Mouse (Mus musculus) CD4-positive, CD25-positive, alpha-beta regulatory T cell, adult 4 months (primary cell): ENCODE measurements around the gene Pgpep1l. TPM values are rescaled to one million over a fixed set of nuclear protein-coding genes. Genes with fewer than 3 reads are reported as not detected.

ENCODE experiments used
- ATAC-seq: one replicate; pipeline ENCODE4 v1.8.0; 2017
- polyA plus RNA-seq, 2 experiments: library from polyadenylated mRNA; unstranded; fragments of 100-300 nt; shearing (Covaris generic); gene quantifications; one replicate each; pipeline ENCODE4 v1.2.1; 2017

Pgpep1l gene
- polyA plus RNA-seq, 2 experiments from 2014 or later, result 6.2 to 6.6 TPM

DNA sequence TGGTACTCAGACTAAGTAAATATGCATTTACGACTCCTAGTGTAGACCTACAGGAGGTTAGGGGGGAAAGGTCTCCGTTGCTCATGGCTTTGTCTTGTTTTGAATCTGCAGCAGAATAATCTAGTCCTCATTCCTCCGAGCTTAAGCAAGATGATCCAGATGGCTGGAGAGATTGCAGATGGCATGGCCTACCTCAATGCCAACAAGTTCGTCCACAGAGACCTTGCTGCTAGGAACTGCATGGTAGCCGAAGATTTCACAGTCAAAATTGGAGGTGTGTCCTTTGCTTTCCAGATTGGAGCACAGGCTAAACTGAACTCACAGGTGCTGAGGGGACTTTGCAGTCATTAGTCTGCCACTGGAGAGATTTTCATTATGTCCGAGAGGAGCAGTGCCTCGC lies 52.1 kb downstream of the Pgpep1l start:
- no peak for ATAC-seq

DNA sequence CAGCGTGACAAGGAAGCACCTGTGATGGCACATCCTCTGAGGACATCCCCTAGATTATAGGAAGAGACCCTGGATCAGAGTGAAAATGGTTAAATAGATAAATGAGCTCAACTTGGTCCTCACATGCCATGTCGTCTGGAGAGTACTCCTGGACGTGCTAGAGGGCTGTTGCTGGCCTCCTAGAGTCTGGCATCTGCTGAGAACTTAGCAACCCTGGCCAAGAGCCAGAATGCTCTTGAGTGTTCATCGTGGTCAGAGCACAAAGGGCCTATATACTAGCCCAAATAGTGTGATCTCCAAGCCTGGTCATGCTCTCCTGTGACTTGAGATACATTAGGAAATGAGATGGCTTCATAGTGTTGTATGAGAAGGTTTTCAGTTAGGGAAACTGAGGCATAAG lies 53.6 kb downstream of the Pgpep1l start:
- ATAC-seq, result no peak

DNA sequence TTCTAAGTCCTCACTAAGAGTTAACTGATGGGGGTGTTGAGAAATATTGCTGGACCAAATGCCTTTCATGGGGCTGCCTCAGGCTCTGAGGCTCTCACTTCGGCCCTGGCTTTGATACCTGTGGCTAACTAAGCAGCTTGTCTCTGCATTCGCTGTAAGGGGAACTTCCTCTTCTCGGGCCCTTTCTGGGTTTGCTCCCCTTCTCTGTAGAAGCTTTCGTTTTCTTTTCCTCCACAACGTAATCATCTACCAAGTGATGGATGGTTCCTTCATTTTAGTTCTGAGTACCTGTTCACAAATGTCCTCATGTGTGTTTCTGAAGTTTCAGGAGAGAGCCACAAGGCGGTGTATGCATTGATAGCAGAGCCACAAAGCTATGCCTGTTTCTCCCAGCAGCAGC lies 55.0 kb downstream of the Pgpep1l start:
- ATAC-seq, result peak; percentile 30

DNA sequence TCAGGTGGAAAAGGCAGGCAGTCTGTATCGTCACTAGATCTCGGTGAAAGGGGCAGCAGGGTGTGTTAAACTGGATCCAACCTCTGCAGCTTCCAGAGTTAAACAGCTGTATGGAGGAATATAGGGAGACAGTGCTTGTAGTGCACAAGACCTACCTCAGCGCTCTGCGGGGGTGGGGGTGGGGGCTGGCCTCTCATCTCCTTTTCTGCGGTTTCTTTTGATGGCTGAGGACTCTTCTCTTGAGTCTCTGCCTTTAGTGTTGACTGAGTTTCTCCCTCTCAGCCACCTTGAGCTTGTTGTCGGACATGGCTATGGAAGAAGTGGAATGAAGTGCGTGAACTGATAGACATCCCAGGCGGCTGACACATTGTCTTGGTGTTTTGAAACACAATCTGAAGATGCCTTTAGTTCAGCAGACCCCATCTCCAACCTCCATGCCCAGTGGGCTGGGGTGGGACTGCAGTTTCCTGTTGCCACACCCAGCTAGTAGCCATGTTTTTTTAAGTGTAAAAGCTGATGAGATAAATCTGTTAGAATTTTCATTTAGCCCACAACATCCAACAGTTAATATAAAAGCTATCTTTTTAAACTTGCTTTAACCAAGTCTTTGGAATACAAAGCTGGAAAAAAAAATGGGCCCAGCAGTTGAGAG lies 58.1 kb downstream of the Pgpep1l start:
- peak; percentile 85 for ATAC-seq

DNA sequence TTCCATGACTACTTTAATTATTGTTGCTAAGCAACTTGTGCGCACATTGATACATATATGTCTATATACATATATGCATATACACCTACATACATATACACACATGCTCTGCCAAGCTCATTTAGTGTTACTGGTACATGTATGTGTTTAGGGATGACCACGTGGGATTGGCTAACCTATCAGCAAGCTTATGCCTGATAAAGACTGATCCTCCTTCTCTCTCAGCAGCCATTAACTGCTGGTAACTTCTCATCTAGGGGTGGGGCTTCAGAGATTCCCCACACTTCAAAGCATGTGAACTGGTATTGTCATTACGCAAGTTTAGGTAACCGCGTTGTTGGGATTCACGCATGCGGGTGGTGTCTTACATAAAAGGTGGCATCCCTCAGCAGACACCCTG lies 64.4 kb downstream of the Pgpep1l start:
- ATAC-seq, result no peak

DNA sequence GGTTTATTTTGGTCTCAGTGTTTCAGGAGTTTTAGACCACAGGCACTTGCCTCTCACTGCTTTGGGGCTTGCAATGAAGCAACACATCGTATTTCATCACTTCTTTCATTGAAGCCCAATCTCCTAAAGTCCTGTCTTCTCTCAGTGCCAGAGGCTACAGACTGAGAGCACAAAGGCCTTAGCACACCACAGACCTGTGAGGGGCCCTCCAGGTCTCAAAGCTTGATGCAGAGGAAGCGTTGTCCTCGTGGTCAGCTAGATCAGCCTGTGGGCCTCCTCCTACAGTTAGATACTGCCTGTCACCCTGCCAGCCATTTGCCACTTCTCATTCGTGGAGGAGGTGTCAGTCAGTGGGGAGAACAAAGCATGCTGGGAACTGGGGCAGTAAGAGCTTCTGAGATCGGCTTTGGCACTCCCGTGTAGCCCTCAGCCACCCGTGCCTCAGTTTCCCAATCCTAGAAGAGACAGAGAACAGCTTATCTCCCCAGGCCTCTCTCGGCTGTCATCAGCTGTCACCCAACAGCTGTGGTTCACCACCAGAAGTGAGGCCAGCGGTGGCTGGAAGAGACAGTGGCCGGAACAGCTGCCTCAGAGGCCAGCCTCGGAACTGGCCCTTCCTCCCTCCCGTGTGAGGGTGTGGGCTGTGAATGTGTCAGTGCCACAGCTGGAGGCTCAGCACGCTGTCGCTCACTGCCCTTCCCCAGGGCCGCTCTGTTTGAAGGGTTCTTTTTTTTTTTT lies 69.9 kb downstream of the Pgpep1l start:
- no peak for ATAC-seq

DNA sequence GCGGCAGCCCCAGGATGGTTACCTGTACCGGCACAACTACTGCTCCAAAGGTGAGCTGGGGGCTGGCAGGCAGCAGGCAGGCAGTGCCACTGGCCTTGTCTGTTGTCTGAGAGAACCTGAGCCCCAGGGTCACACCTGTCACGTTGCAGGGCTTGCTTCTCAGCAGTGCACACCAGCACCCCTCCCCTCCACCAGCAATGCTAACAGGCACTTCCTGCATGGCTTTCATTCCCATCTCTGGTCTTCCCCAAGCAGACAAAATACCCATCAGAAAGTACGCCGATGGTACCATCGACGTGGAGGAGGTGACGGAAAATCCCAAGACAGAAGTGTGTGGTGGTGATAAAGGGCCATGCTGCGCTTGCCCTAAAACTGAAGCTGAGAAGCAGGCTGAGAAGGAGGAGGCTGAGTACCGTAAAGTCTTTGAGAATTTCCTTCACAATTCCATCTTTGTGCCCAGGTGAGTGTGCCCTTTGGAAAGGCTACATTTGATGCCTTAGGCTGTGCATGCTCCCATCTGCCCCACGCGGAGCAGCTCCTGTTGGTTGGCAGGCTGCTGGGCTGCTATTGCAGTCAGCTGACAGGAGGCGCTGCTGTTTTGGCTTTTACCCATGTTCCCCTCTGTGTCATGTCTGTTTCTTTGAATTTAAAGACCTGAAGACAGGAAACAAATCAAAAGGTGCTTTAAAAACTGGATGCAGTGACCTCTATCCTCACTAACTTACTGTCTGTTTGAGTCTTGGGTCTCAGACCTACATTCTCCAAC lies 74.2 kb downstream of the Pgpep1l start:
- ATAC-seq, result peak; percentile 87

DNA sequence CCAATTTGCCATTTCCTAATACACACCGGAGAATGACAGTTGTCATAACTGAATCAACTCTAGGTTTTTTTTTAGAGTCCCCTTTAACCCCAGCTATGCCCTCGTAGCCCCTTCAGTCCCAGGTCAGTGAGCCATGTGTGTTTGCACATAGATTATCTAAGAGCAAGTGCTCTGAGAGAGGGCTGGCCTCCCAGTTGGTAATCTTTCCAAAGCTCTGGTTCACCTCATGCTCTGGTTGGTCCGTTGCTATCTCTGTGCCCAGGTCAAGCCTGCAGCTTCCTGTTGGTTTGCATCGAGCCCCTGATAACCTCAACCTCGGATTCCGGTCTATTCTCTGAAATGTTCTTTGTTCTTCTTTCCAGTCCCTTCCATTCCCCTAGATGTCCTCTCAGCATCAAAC lies 74.8 kb downstream of the Pgpep1l start:
- ATAC-seq, result peak; percentile 1

Other genes starting within 250 kb of the Pgpep1l start
- 100 to 1,000 TPM; 124 to 148 TPM for gene Fam169b, start 9.6 kb upstream of the Pgpep1l start, polyA plus RNA-seq